18 mouse cellular contexts compared by ENCODE assay signal in the genomic region with DNA sequence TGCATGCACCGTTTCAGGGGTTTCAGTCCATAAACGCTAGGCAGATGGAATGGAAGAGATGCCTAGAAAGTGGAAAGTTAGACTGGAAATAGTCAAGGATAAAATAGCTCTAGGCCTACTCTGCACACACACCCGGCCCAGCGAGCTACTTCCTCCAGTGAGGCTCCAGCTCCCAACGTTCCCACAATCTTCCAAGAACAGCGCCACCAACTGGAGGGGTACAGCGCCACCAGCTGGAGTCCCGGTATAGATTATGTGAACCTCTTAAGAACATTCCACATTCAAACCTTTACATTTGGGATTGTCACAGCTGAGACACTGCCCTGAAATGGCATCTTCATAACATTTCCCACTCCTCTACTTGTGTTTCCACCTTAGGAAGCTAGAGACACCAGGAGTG.
DNase-seq lines count a peak whose midpoint lies in the region; ATAC-seq lines count a peak whose summit lies in the region.
"Had no signal": no experiment of that assay in that cellular context is flagged by ENCODE, and none has a peak within 500 bp of the region (broad histone marks: within the 10 kb centered on the region; RNA-seq: fewer than 3 reads in every experiment).

No protein-coding gene starts in this region.

- WGBS in heart, embryonic 13.5 days = 78% methylated on average over 8 of the region's 8 CpGs
- WGBS in lung, embryonic 16.5 days = 81% methylated on average over 8 of the region's 8 CpGs

- H3K9me3 ChIP-seq in heart, embryonic 13.5 days = peaks cover 5% of the 10 kb centered on the region
- H3K9me3 ChIP-seq in lung, embryonic 16.5 days (ENCODE audit: control insufficient read depth, low read length) = no peaks in the 10 kb centered on the region
- H3K9me3 ChIP-seq: embryonic facial prominence, embryonic 15.5 days; forebrain, embryonic 12.5 days; hindbrain, embryonic 10.5 days; liver, embryonic 15.5 days; neural tube, embryonic 13.5 days had no signal

- intact Hi-C loops in heart, postnatal 10 days (cut with DNase I) = no loop called here

- no peak overlapping the region for H3K4me3 ChIP-seq in heart, embryonic 13.5 days
- no peak overlapping the region for H3K4me3 ChIP-seq in lung, embryonic 16.5 days (ENCODE audit: low read length)
- H3K4me3 ChIP-seq: embryonic facial prominence, embryonic 15.5 days; forebrain, embryonic 12.5 days; hindbrain, embryonic 10.5 days; liver, embryonic 15.5 days; neural tube, embryonic 13.5 days had no signal

- H3K9ac ChIP-seq in heart, embryonic 13.5 days = no peak overlapping the region
- H3K9ac ChIP-seq in lung, embryonic 16.5 days (ENCODE audit: low read length) = no peak overlapping the region
- H3K9ac ChIP-seq: embryonic facial prominence, embryonic 15.5 days; liver, embryonic 15.5 days; neural tube, embryonic 13.5 days had no signal

- H3K36me3 ChIP-seq in heart, embryonic 13.5 days = no peaks in the 10 kb centered on the region
- H3K36me3 ChIP-seq in lung, embryonic 16.5 days (ENCODE audit: control insufficient read depth, insufficient read depth, low read length) = no peaks in the 10 kb centered on the region
- H3K36me3 ChIP-seq: embryonic facial prominence, embryonic 15.5 days; forebrain, embryonic 12.5 days; hindbrain, embryonic 10.5 days; liver, embryonic 15.5 days; neural tube, embryonic 13.5 days had no signal

- H3K27ac ChIP-seq in heart, embryonic 13.5 days (replicated peaks) = peak overlapping the region; percentile 71
- peak overlapping the region; percentile 77 for H3K27ac ChIP-seq in lung, embryonic 16.5 days (ENCODE audit: low read length)
- H3K27ac ChIP-seq: hindbrain, embryonic 10.5 days; liver, embryonic 15.5 days; neural tube, embryonic 13.5 days had no signal

- H3K4me2 ChIP-seq in heart, embryonic 13.5 days = no peak overlapping the region
- H3K4me2 ChIP-seq in lung, embryonic 16.5 days (ENCODE audit: low read depth, low read length) = no peak overlapping the region
- H3K4me2 ChIP-seq: embryonic facial prominence, embryonic 15.5 days; forebrain, embryonic 12.5 days; liver, embryonic 15.5 days; neural tube, embryonic 13.5 days had no signal

- peak; percentile 6 for DNase-seq in adrenal gland, postnatal 14 days
- no peak for DNase-seq in adrenal gland, postnatal 10 days
- DNase-seq in heart, postnatal 10 days = no peak
- no peak for DNase-seq in lung, postnatal 36 days
- peak; percentile 42 for DNase-seq in testis, postnatal 10 days (ENCODE audit: low spot score)
- no peak for DNase-seq in spleen, postnatal 36 days (ENCODE audit: low spot score in 2 of 2)
- DNase-seq: cerebellum, adult 11-12 months; kidney, postnatal 14 days; left cerebral cortex, postnatal 4 days had no signal

- peaks cover 20% of the 10 kb centered on the region for H3K27me3 ChIP-seq in heart, embryonic 13.5 days (replicated peaks)
- peaks cover 2% of the 10 kb centered on the region; the same call in 1 of the 2 replicates for H3K27me3 ChIP-seq in lung, embryonic 16.5 days (ENCODE audit: control insufficient read depth, insufficient read depth, low read depth, low read length)
- H3K27me3 ChIP-seq: embryonic facial prominence, embryonic 15.5 days; liver, embryonic 15.5 days had no signal

- peaks cover 25% of the 10 kb centered on the region for H3K4me1 ChIP-seq in heart, embryonic 13.5 days
- peaks cover 5% of the 10 kb centered on the region for H3K4me1 ChIP-seq in lung, embryonic 16.5 days (replicated peaks; ENCODE audit: control insufficient read depth, insufficient read depth, low read length)
- H3K4me1 ChIP-seq: liver, embryonic 15.5 days had no signal

- ATAC-seq in heart, embryonic 13.5 days (ENCODE audit: extremely low read depth, insufficient number of reproducible peaks, low FRiP score, low TSS enrichment) = no peak
- ATAC-seq in lung, embryonic 16.5 days (ENCODE audit: low read depth) = no peak
- ATAC-seq: intestine, embryonic 16.5 days; Patski had no signal

Comparison
In these comparisons a context has a peak if more than half of its experiments do, and no peak if none do; other contexts are left out.
1. DNase-seq: peak in adrenal gland, postnatal 14 days (single experiment) and testis, postnatal 10 days (single experiment); none in adrenal gland, postnatal 10 days (single experiment), heart, postnatal 10 days (0 of 2), lung, postnatal 36 days (single experiment) and spleen, postnatal 36 days (0 of 2).